Mouse (Mus musculus): ENCODE measurements at regions not wholly inside any gene's neighbourhood (a gene's known extent, or its start where the extent isn't known, plus 50 kb on each side); places are given as distances from the start of the nearest gene placed in this dataset.

- Histone ChIP-seq H3K4me2 (ENCODE audit: low read depth, low read length, poor library complexity, severe bottlenecking) (no peak overlapping the region), H3K9ac (replicated peaks; ENCODE audit: low read length, poor library complexity, severe bottlenecking) (no peak overlapping the region), H3K4me1 (ENCODE audit: insufficient read depth, low read length) (no peaks in the 10 kb centered on the region), H3K36me3 (ENCODE audit: insufficient read depth, low read length) (no peaks in the 10 kb centered on the region), H3K27ac (ENCODE audit: low read depth, low read length) (no peak overlapping the region), H3K27me3 (ENCODE audit: insufficient read depth, low read length) (no peaks in the 10 kb centered on the region), H3K4me3 (ENCODE audit: low read depth, low read length) (no peak overlapping the region), H3K9me3 (ENCODE audit: low read length) (no peaks in the 10 kb centered on the region)
- DNase-seq (ENCODE audit: low spot score) (no peak), ATAC-seq (ENCODE audit: low FRiP score) (no peak)
- WGBS: 69% methylated on average over 2 of the region's 2 CpGs
- no peak for TF ChIP-seq CTCF (IDR thresholded peaks at IDR 0.05)
These were observed 226.6 kb upstream of the BC030870 start for GRCm38 (mm10) chr8:65355990-65356389.

- WGBS: 24% methylated on average over 2 of the region's 2 CpGs
- Histone ChIP-seq H3K36me3 (ENCODE audit: insufficient read depth, low read length) (no peaks in the 10 kb centered on the region), H3K9me3 (ENCODE audit: low read length) (no peaks in the 10 kb centered on the region), H3K4me3 (ENCODE audit: low read depth, low read length) (no peak overlapping the region), H3K9ac (replicated peaks; ENCODE audit: low read length, poor library complexity, severe bottlenecking) (no peak overlapping the region), H3K27ac (ENCODE audit: low read depth, low read length) (no peak overlapping the region), H3K4me2 (ENCODE audit: low read depth, low read length, poor library complexity, severe bottlenecking) (no peak overlapping the region), H3K27me3 (ENCODE audit: insufficient read depth, low read length) (no peaks in the 10 kb centered on the region), H3K4me1 (ENCODE audit: insufficient read depth, low read length) (no peaks in the 10 kb centered on the region)
- DNase-seq (ENCODE audit: low spot score) (peak; percentile 34), ATAC-seq (ENCODE audit: low FRiP score) (no peak)
- TF ChIP-seq CTCF (IDR thresholded peaks at IDR 0.05): no peak
These were observed 220.0 kb upstream of the BC030870 start for GRCm38 (mm10) chr8:65349396-65349795.

GRCm38 (mm10) chr8:65331136-65331535, 201.8 kb upstream of the BC030870 start:
- Histone ChIP-seq H3K36me3 (ENCODE audit: insufficient read depth, low read length) (no peaks in the 10 kb centered on the region), H3K9ac (replicated peaks; ENCODE audit: low read length, poor library complexity, severe bottlenecking) (no peak overlapping the region), H3K4me1 (ENCODE audit: insufficient read depth, low read length) (no peaks in the 10 kb centered on the region), H3K27me3 (ENCODE audit: insufficient read depth, low read length) (no peaks in the 10 kb centered on the region), H3K9me3 (ENCODE audit: low read length) (no peaks in the 10 kb centered on the region), H3K27ac (ENCODE audit: low read depth, low read length) (no peak overlapping the region), H3K4me2 (ENCODE audit: low read depth, low read length, poor library complexity, severe bottlenecking) (no peak overlapping the region), H3K4me3 (ENCODE audit: low read depth, low read length) (no peak overlapping the region)
- no peak for TF ChIP-seq CTCF (IDR thresholded peaks at IDR 0.05)
- DNase-seq (ENCODE audit: low spot score): peak; percentile 22
- 79% methylated on average over 1 of the region's 1 CpGs for WGBS
- no peak for ATAC-seq (ENCODE audit: low FRiP score)

GRCm38 (mm10) chr8:65288687-65289086, 159.3 kb upstream of the BC030870 start:
- WGBS: 67% methylated on average over 2 of the region's 2 CpGs
- Histone ChIP-seq H3K4me1 (ENCODE audit: insufficient read depth, low read length) (no peaks in the 10 kb centered on the region), H3K9ac (replicated peaks; ENCODE audit: low read length, poor library complexity, severe bottlenecking) (no peak overlapping the region), H3K9me3 (ENCODE audit: low read length) (no peaks in the 10 kb centered on the region), H3K36me3 (ENCODE audit: insufficient read depth, low read length) (no peaks in the 10 kb centered on the region), H3K27ac (ENCODE audit: low read depth, low read length) (no peak overlapping the region), H3K4me2 (ENCODE audit: low read depth, low read length, poor library complexity, severe bottlenecking) (no peak overlapping the region), H3K4me3 (ENCODE audit: low read depth, low read length) (no peak overlapping the region), H3K27me3 (ENCODE audit: insufficient read depth, low read length) (no peaks in the 10 kb centered on the region)
- TF ChIP-seq CTCF (IDR thresholded peaks at IDR 0.05): no peak
- no peak for ATAC-seq (ENCODE audit: low FRiP score)
- no peak for DNase-seq (ENCODE audit: low spot score)

GRCm38 (mm10) chr8:65280390-65280789, 151.0 kb upstream of the BC030870 start:
- no peak for ATAC-seq (ENCODE audit: low FRiP score)
- TF ChIP-seq CTCF (IDR thresholded peaks at IDR 0.05): no peak
- no peaks in the 10 kb centered on the region for H3K36me3 ChIP-seq (ENCODE audit: insufficient read depth, low read length)
- no peaks in the 10 kb centered on the region for H3K27me3 ChIP-seq (ENCODE audit: insufficient read depth, low read length)
- no peaks in the 10 kb centered on the region for H3K9me3 ChIP-seq (ENCODE audit: low read length)
- H3K27ac ChIP-seq (ENCODE audit: low read depth, low read length): no peak overlapping the region
- H3K9ac ChIP-seq (replicated peaks; ENCODE audit: low read length, poor library complexity, severe bottlenecking): no peak overlapping the region
- no peaks in the 10 kb centered on the region for H3K4me1 ChIP-seq (ENCODE audit: insufficient read depth, low read length)
- DNase-seq (ENCODE audit: low spot score): no peak
- H3K4me2 ChIP-seq (ENCODE audit: low read depth, low read length, poor library complexity, severe bottlenecking): no peak overlapping the region
- H3K4me3 ChIP-seq (ENCODE audit: low read depth, low read length): no peak overlapping the region
- 93% methylated on average over 2 of the region's 2 CpGs for WGBS
